Mouse (Mus musculus) CH12.LX (cell line): ENCODE measurements around the gene 4931417E11Rik. TPM values are rescaled to one million over a fixed set of nuclear protein-coding genes. Genes with fewer than 3 reads are reported as not detected.

Source experiments
- DNase-seq: peaks from one replicate; pipeline ENCODE4 v3.0.0-alpha.2; 2013; ENCODE audit errors: extremely low read depth
- H3K27ac ChIP-seq: 2 replicates; pipeline ENCODE4 v1.5.1; 2012; ENCODE audit warnings: low read depth, mild to moderate bottlenecking, control low read depth, moderate library complexity; ENCODE audit not compliant: insufficient read depth
- H3K27me3 ChIP-seq: replicated peaks from 2 replicates; pipeline ENCODE3; 2012; ENCODE audit warnings: inconsistent platforms
- H3K36me3 ChIP-seq, 2 experiments: replicated peaks in 1 of 2; 2 replicates each; pipeline versions ENCODE3 to v1.6.1; 2012; ENCODE audit warnings: inconsistent platforms in 1 of 2, low read length in 1 of 2, mild to moderate bottlenecking in 1 of 2, mixed read lengths in 1 of 2, moderate library complexity in 1 of 2; ENCODE audit not compliant: control insufficient read depth in 1 of 2, insufficient read depth in 1 of 2
- H3K4me1 ChIP-seq, 2 experiments: 2 replicates each; pipeline ENCODE4 v1.6.1; 2012; ENCODE audit warnings: inconsistent platforms in 1 of 2, moderate library complexity in 1 of 2; ENCODE audit not compliant: insufficient read depth in 2 of 2, control insufficient read depth in 1 of 2
- H3K4me2 ChIP-seq: 2 replicates; pipeline ENCODE4 v1.6.1; 2012; ENCODE audit warnings: low read depth, mild to moderate bottlenecking, control low read depth; ENCODE audit not compliant: poor library complexity, insufficient read depth, severe bottlenecking
- H3K4me3 ChIP-seq, 3 experiments: fragments of 150-350 bp in 1 of 3; sonication (generic) in 1 of 3; replicated peaks in 1 of 3; 2 replicates each; pipeline versions ENCODE3 to v1.5.1; 2011 to 2012; ENCODE audit warnings: low read depth in 2 of 3, low read length in 2 of 3, mild to moderate bottlenecking in 2 of 3, moderate library complexity in 2 of 3, control low read depth in 1 of 3, improper control_type of control experiment in 1 of 3, inconsistent platforms in 1 of 3, mixed read lengths in 1 of 3; ENCODE audit not compliant: poor library complexity in 1 of 3
- H3K79me2 ChIP-seq: replicated peaks from 2 replicates; pipeline ENCODE4 v1.6.1; 2012; ENCODE audit warnings: mild to moderate bottlenecking, moderate library complexity; ENCODE audit not compliant: control insufficient read depth, poor library complexity, insufficient read depth, severe bottlenecking; ENCODE audit errors: extremely low read depth
- H3K9ac ChIP-seq: 2 replicates; pipeline ENCODE4 v1.6.1; 2012; ENCODE audit warnings: low read depth, mild to moderate bottlenecking, control low read depth, moderate library complexity; ENCODE audit not compliant: insufficient read depth
- H3K9me3 ChIP-seq: replicated peaks from 2 replicates; pipeline ENCODE3; 2012; ENCODE audit warnings: low read length, inconsistent platforms, mixed read lengths
- BHLHE40 ChIP-seq: IDR thresholded peaks from 2 replicates; pipeline ENCODE4 v1.6.1; 2011; ENCODE audit warnings: mild to moderate bottlenecking, low read depth, low read length, improper control_type of control experiment
- CHD1 ChIP-seq: IDR thresholded peaks from 2 replicates; pipeline ENCODE4 v1.6.1; 2012; ENCODE audit warnings: low read depth, low read length, improper control_type of control experiment, inconsistent platforms
- CHD2 ChIP-seq: IDR thresholded peaks from 2 replicates; pipeline ENCODE4 v1.6.1; 2011; ENCODE audit warnings: low read length, improper control_type of control experiment
- EP300 ChIP-seq: IDR thresholded peaks from 2 replicates; pipeline ENCODE4 v1.6.1; 2011; ENCODE audit warnings: low read length, improper control_type of control experiment
- ETS1 ChIP-seq: conservative IDR thresholded peaks from 2 replicates; pipeline ENCODE4 v1.6.1; 2012; ENCODE audit warnings: low read depth, mild to moderate bottlenecking, inconsistent platforms, low read length, improper control_type of control experiment, moderate library complexity
- GABPA ChIP-seq: IDR thresholded peaks from 2 replicates; pipeline ENCODE4 v1.6.1; 2012; ENCODE audit warnings: low read depth, low read length, improper control_type of control experiment, inconsistent platforms; ENCODE audit not compliant: insufficient replicate concordance
- IRF4 ChIP-seq: IDR thresholded peaks from 2 replicates; pipeline ENCODE4 v1.6.1; 2014; ENCODE audit warnings: low read depth, mild to moderate bottlenecking, inconsistent platforms, low read length, improper control_type of control experiment
- JUN ChIP-seq: IDR thresholded peaks from 2 replicates; pipeline ENCODE4 v1.6.1; 2011; ENCODE audit warnings: low read depth, mild to moderate bottlenecking, low read length, improper control_type of control experiment, moderate library complexity; ENCODE audit not compliant: insufficient read depth
- JUND ChIP-seq: conservative IDR thresholded peaks from 2 replicates; pipeline ENCODE4 v1.6.1; 2011; ENCODE audit warnings: low read depth, low read length, improper control_type of control experiment
- MAFK ChIP-seq: IDR thresholded peaks from 2 replicates; pipeline ENCODE4 v1.6.1; 2011; ENCODE audit warnings: low read length, improper control_type of control experiment; ENCODE audit not compliant: insufficient replicate concordance
- MAX ChIP-seq: IDR thresholded peaks from 2 replicates; pipeline ENCODE4 v1.6.1; 2011; ENCODE audit warnings: low read length, improper control_type of control experiment
- MAZ ChIP-seq: IDR thresholded peaks from 2 replicates; pipeline ENCODE4 v1.6.1; 2012; ENCODE audit warnings: low read depth, mild to moderate bottlenecking, inconsistent platforms, low read length, improper control_type of control experiment, moderate library complexity
- MXI1 ChIP-seq: IDR thresholded peaks from 2 replicates; pipeline ENCODE4 v1.6.1; 2011; ENCODE audit warnings: mild to moderate bottlenecking, low read depth, low read length, improper control_type of control experiment
- MYC ChIP-seq: IDR thresholded peaks from 2 replicates; pipeline ENCODE4 v1.6.1; 2011; ENCODE audit warnings: low read depth, mild to moderate bottlenecking, improper control_type of control experiment, low read length
- POLR2A ChIP-seq: IDR thresholded peaks from 2 replicates; pipeline ENCODE4 v1.6.1; 2011; ENCODE audit warnings: low read depth, mild to moderate bottlenecking, improper control_type of control experiment, low read length
- POLR2AphosphoS2 ChIP-seq: IDR thresholded peaks from 2 replicates; pipeline ENCODE4 v1.6.1; 2011; ENCODE audit warnings: low read depth, low read length, improper control_type of control experiment
- RAD21 ChIP-seq: IDR thresholded peaks from 2 replicates; pipeline ENCODE4 v1.6.1; 2011; ENCODE audit warnings: low read depth, mild to moderate bottlenecking, low read length, improper control_type of control experiment, moderate library complexity
- SMC3 ChIP-seq: IDR thresholded peaks from 2 replicates; pipeline ENCODE4 v1.6.1; 2011; ENCODE audit warnings: low read depth, low read length, improper control_type of control experiment
- TBP ChIP-seq: conservative IDR thresholded peaks from 2 replicates; pipeline ENCODE4 v1.6.1; 2011; ENCODE audit warnings: low read depth, low read length, improper control_type of control experiment
- TCF12 ChIP-seq: IDR thresholded peaks from 2 replicates; pipeline ENCODE4 v1.6.1; 2014; ENCODE audit warnings: low read depth, mild to moderate bottlenecking, inconsistent platforms, low read length, improper control_type of control experiment
- UBTF ChIP-seq: IDR thresholded peaks from 2 replicates; pipeline ENCODE4 v1.6.1; 2012; ENCODE audit warnings: low read depth, mild to moderate bottlenecking, inconsistent platforms, low read length, improper control_type of control experiment, moderate library complexity
- USF1 ChIP-seq: IDR thresholded peaks from 2 replicates; pipeline ENCODE4 v1.6.1; 2014; ENCODE audit warnings: low read depth, mild to moderate bottlenecking, inconsistent platforms, low read length, improper control_type of control experiment
- ZC3H11A ChIP-seq: IDR thresholded peaks from 2 replicates; pipeline ENCODE4 v1.6.1; 2012; ENCODE audit warnings: low read depth, mild to moderate bottlenecking, inconsistent platforms, low read length, improper control_type of control experiment
- ZMIZ1 ChIP-seq: IDR thresholded peaks from 2 replicates; pipeline ENCODE4 v1.6.1; 2012; ENCODE audit warnings: low read depth, mild to moderate bottlenecking, inconsistent platforms, low read length, improper control_type of control experiment
- dilution Hi-C: fragments of 300-500 bp; cut with MboI; formaldehyde crosslinking; loops from 2 replicates; pipeline ENCODE4 v1.14.3; 2020; ENCODE audit warnings: low sequenced_read_pairs; ENCODE audit not compliant: extremely low pct_unique_long_range_greater_than_20kb, extremely low pct_ligation_motif_present
- in situ Hi-C: fragments of 300-500 bp; cut with MboI; formaldehyde crosslinking; loops from 3 replicates; pipeline ENCODE4 v1.14.3; 2019; ENCODE audit warnings: low sequenced_read_pairs, low pct_ligation_motif_present, low pct_unique_long_range_greater_than_20kb, mixed read lengths
- polyA plus RNA-seq: library from polyadenylated mRNA; unstranded; fragments of >175 nt; gene quantifications from 2 replicates; pipeline ENCODE4 v1.2.1, GENCODE M21; 2012; ENCODE audit warnings: low read depth; ENCODE audit not compliant: insufficient read length
- total RNA-seq, 2 experiments: library from RNA; depleted of rRNA; stranded (reverse); fragments of 300-350 nt in 1 of 2; fragments of >200 nt in 1 of 2; gene quantifications; 2 replicates each; pipeline ENCODE4 v1.2.3; 2012 to 2014

4931417E11Rik gene
- total and polyA plus RNA-seq, 3 experiments = not detected

DNA sequence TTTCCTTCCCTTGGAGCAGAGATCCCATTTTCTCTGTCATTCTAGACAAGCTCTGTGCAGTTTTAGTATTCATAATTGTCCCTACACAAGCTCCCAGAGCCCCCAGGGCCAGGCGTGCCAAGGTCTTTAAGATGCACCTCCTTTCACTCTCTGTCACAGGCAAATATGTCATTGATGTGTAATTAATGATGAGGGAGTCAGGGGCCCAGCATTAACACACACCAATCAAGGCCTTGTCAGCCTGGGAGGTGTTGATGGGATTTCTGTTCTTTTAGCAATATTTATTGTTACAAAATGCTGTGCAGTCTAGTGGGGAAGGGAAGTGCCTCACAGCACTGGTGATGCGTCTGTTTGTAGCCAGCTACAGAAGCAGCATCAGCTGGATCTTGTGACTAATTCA, 27.9 kb upstream of the 4931417E11Rik start:
- Histone ChIP-seq H3K4me3 (no peak overlapping the region), H3K4me2 (no peak overlapping the region), H3K4me1 (no peaks in the 10 kb centered on the region), H3K9me3 (peaks cover 41% of the 10 kb centered on the region), H3K27ac (no peak overlapping the region), H3K79me2 (no peaks in the 10 kb centered on the region), H3K36me3 (no peaks in the 10 kb centered on the region), H3K9ac (no peak overlapping the region), H3K27me3 (peaks cover 1% of the 10 kb centered on the region)
- no peak for TF ChIP-seq MAFK
- no peak for TF ChIP-seq IRF4
- TF ChIP-seq ZMIZ1 = no peak
- TF ChIP-seq SMC3 = no peak
- TF ChIP-seq POLR2A = no peak
- TF ChIP-seq CHD2 = no peak
- TF ChIP-seq JUND = no peak
- TF ChIP-seq CHD1 = no peak
- DNase-seq = no peak
- in situ Hi-C loops (no loop called here), dilution Hi-C loops (no loop called here)

DNA sequence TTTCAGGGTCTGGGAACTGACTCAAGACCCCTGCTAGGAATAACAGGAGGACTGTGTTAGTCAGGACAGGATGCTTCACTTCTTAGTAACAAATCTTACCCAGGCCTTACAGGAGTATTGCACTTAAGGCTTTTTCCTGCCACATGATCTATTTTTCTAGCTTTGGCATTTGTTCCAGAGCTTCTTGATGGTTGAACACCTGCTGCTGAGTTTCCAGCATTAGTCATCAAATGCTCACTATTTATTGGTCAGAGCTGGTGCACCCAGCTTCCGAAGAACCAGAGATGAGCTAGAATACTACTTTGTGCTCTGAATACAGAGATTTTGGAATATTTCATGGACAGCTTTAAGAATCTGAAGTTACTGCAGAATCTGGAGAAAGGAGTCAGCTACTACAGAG, 21.1 kb upstream of the 4931417E11Rik start:
- DNase-seq = no peak
- Histone ChIP-seq H3K27ac (no peak overlapping the region), H3K4me3 (no peak overlapping the region), H3K79me2 (no peaks in the 10 kb centered on the region), H3K4me2 (no peak overlapping the region), H3K9me3 (peaks cover 32% of the 10 kb centered on the region), H3K4me1 (no peaks in the 10 kb centered on the region), H3K27me3 (peaks cover 1% of the 10 kb centered on the region), H3K36me3 (no peaks in the 10 kb centered on the region), H3K9ac (no peak overlapping the region)
- no peak for TF ChIP-seq JUN
- no peak for TF ChIP-seq MYC
- TF ChIP-seq ETS1 = no peak
- TF ChIP-seq POLR2A = no peak
- TF ChIP-seq BHLHE40 = no peak
- no peak for TF ChIP-seq POLR2AphosphoS2
- no peak for TF ChIP-seq RAD21
- TF ChIP-seq GABPA = no peak
- no peak for TF ChIP-seq ZC3H11A
- TF ChIP-seq MXI1 = no peak
- no peak for TF ChIP-seq MAZ
- TF ChIP-seq MAX = no peak
- TF ChIP-seq TCF12 = no peak
- TF ChIP-seq UBTF = no peak
- TF ChIP-seq TBP = no peak
- TF ChIP-seq EP300 = no peak
- TF ChIP-seq CHD1 = no peak
- no peak for TF ChIP-seq USF1
- in situ Hi-C loops (no loop called here), dilution Hi-C loops (no loop called here)
